Mouse (Mus musculus) thymus, adult 2 months (tissue): ENCODE results near the gene Atp5j. TPM values are rescaled to one million over a fixed set of nuclear protein-coding genes. Genes with fewer than 3 reads are reported as not detected.
A peak's percentile ranks its signal among the peaks of the same experiment; 100 is the strongest.

Experiments
- DNase-seq: peaks from one replicate; pipeline ENCODE4 v3.0.0; 2021
- H3K27ac ChIP-seq: fragments of 200-500 bp; 2 replicates; pipeline ENCODE4 v1.5.1; 2012; ENCODE audit warnings: low read length, control low read depth; ENCODE audit not compliant: control insufficient read depth, insufficient read depth
- H3K27me3 ChIP-seq: fragments of 200-500 bp; 2 replicates; pipeline ENCODE4 v1.6.1; 2012; ENCODE audit warnings: mild to moderate bottlenecking, low read length, moderate library complexity, mixed read lengths; ENCODE audit not compliant: control insufficient read depth, insufficient read depth
- H3K36me3 ChIP-seq: fragments of 200-500 bp; 2 replicates; pipeline ENCODE4 v1.6.1; 2012; ENCODE audit warnings: mild to moderate bottlenecking, low read length, moderate library complexity; ENCODE audit not compliant: control insufficient read depth, insufficient read depth
- H3K4me1 ChIP-seq: fragments of 200-500 bp; replicated peaks from 2 replicates; pipeline ENCODE4 v1.6.1; 2012; ENCODE audit warnings: low read length; ENCODE audit not compliant: control insufficient read depth, insufficient read depth
- H3K4me3 ChIP-seq: fragments of 200-500 bp; 2 replicates; pipeline ENCODE4 v1.5.1; 2012; ENCODE audit warnings: mild to moderate bottlenecking, low read length, control low read depth, moderate library complexity; ENCODE audit not compliant: control insufficient read depth, insufficient read depth
- CTCF ChIP-seq: fragments of 200-500 bp; IDR thresholded peaks from 2 replicates; pipeline ENCODE4 v1.5.1; 2012; ENCODE audit warnings: mild to moderate bottlenecking, control low read depth, low read length, moderate library complexity, borderline replicate concordance; ENCODE audit not compliant: control insufficient read depth, poor library complexity, insufficient read depth; ENCODE audit errors: extremely low read depth
- POLR2A ChIP-seq: fragments of 200-500 bp; IDR thresholded peaks from 2 replicates; pipeline ENCODE4 v1.6.1; 2012; ENCODE audit warnings: mild to moderate bottlenecking, low read length, control low read depth, moderate library complexity; ENCODE audit not compliant: control insufficient read depth, poor library complexity, insufficient read depth; ENCODE audit errors: extremely low read depth
- WGBS: fragments of 180-500 bp; shearing (Covaris S2); methylation state at CpG from one replicate; pipeline ENCODE4 v1.1.7; 2018; 5-methylcytosine and 5-hydroxymethylcytosine counted together
- polyA plus RNA-seq: library from polyadenylated mRNA; depleted of rRNA; stranded (reverse); fragments of >200 nt; gene quantifications from 2 replicates; pipeline ENCODE4 v1.2.3, GENCODE M21; 2012

Atp5j gene
- polyA plus RNA-seq, 1 experiment = 214 TPM

- TF ChIP-seq CTCF (no peak), POLR2A (no peak)
- DNase-seq = no peak
- 88% methylated on average over 24 of the region's 24 CpGs for WGBS
- no peak overlapping the region for H3K27ac ChIP-seq
- H3K4me3 ChIP-seq = no peak overlapping the region
- H3K36me3 ChIP-seq = no peaks in the 10 kb centered on the region
- H3K4me1 ChIP-seq = no peaks in the 10 kb centered on the region
- H3K27me3 ChIP-seq = no peaks in the 10 kb centered on the region
Observed at GRCm38 (mm10) chr16:84875012-84875717, 39.7 kb upstream of the Atp5j start.

GRCm38 (mm10) chr16:84873805-84874204 lies 38.4 kb upstream of the Atp5j start:
- no peaks in the 10 kb centered on the region for H3K36me3 ChIP-seq
- H3K27me3 ChIP-seq = no peaks in the 10 kb centered on the region
- WGBS = 92% methylated on average over 8 of the region's 8 CpGs
- TF ChIP-seq POLR2A = no peak
- TF ChIP-seq CTCF = no peak
- no peak overlapping the region for H3K4me3 ChIP-seq
- H3K4me1 ChIP-seq = no peaks in the 10 kb centered on the region
- no peak for DNase-seq
- H3K27ac ChIP-seq = no peak overlapping the region

GRCm38 (mm10) chr16:84864656-84865055 lies 29.2 kb upstream of the Atp5j start:
- Histone ChIP-seq H3K4me1 (no peaks in the 10 kb centered on the region), H3K4me3 (no peak overlapping the region), H3K27ac (no peak overlapping the region), H3K36me3 (peaks cover 24% of the 10 kb centered on the region), H3K27me3 (no peaks in the 10 kb centered on the region)
- DNase-seq = no peak
- TF ChIP-seq CTCF (no peak), POLR2A (no peak)
- 96% methylated on average over 8 of the region's 8 CpGs for WGBS

- Histone ChIP-seq H3K27ac (no peak overlapping the region), H3K4me1 (no peaks in the 10 kb centered on the region), H3K4me3 (no peak overlapping the region), H3K27me3 (no peaks in the 10 kb centered on the region), H3K36me3 (peaks cover 69% of the 10 kb centered on the region)
- DNase-seq = no peak
- TF ChIP-seq POLR2A = no peak
- TF ChIP-seq CTCF = no peak
- WGBS = 95% methylated on average over 6 of the region's 6 CpGs
Observed at GRCm38 (mm10) chr16:84853492-84853891, 18.1 kb upstream of the Atp5j start.

GRCm38 (mm10) chr16:84838576-84838975 lies 3.2 kb upstream of the Atp5j start:
- WGBS = 94% methylated on average over 2 of the region's 2 CpGs
- Histone ChIP-seq H3K27ac (no peak overlapping the region), H3K36me3 (peaks cover 34% of the 10 kb centered on the region), H3K27me3 (no peaks in the 10 kb centered on the region), H3K4me3 (no peak overlapping the region), H3K4me1 (peaks cover 12% of the 10 kb centered on the region)
- TF ChIP-seq POLR2A = no peak
- TF ChIP-seq CTCF = no peak
- no peak for DNase-seq

GRCm38 (mm10) chr16:84835823-84836743 lies 658 bp upstream of the Atp5j start:
- Histone ChIP-seq H3K27ac (peak overlapping the region; percentile 62), H3K4me1 (peaks cover 12% of the 10 kb centered on the region), H3K36me3 (peaks cover 24% of the 10 kb centered on the region), H3K4me3 (peak overlapping the region; percentile 82), H3K27me3 (no peaks in the 10 kb centered on the region)
- DNase-seq = peak; percentile 63
- TF ChIP-seq POLR2A (no peak), CTCF (no peak)
- 9% methylated on average over 29 of the region's 29 CpGs for WGBS
